Mouse (Mus musculus) liver, embryonic 14.5 days (tissue): ENCODE results near the gene Ptpn11. TPM values are rescaled to one million over a fixed set of nuclear protein-coding genes. Genes with fewer than 3 reads are reported as not detected.

Experiments used
- ATAC-seq: fragments of 200-750 bp; cut with Nextera tagmentation; 2 replicates; pipeline ENCODE4 v1.8.0; 2017; ENCODE audit warnings: moderate number of reproducible peaks, mild to moderate bottlenecking, moderate library complexity; ENCODE audit not compliant: insufficient read depth
- DNase-seq, 3 experiments: peaks; one replicate each; pipeline ENCODE4 v3.0.0-alpha.2; 2012 to 2013; ENCODE audit warnings: low read depth in 3 of 3, low spot score in 3 of 3
- H3K27ac ChIP-seq: fragments of 300-500 bp; sonication (generic); 2 replicates; pipeline ENCODE4 v1.5.1; 2014; ENCODE audit warnings: moderate library complexity, mild to moderate bottlenecking, control low read depth, inconsistent platforms
- H3K27me3 ChIP-seq: fragments of 300-500 bp; sonication (generic); 2 replicates; pipeline ENCODE4 v1.6.1; 2014; ENCODE audit warnings: mild to moderate bottlenecking, low read length, moderate library complexity; ENCODE audit not compliant: control insufficient read depth, insufficient read depth
- H3K36me3 ChIP-seq: fragments of 300-500 bp; sonication (generic); replicated peaks from 2 replicates; pipeline ENCODE4 v1.6.1; 2014; ENCODE audit warnings: low read depth; ENCODE audit not compliant: control insufficient read depth, insufficient read depth
- H3K4me1 ChIP-seq, 2 experiments: fragments of 200-500 bp in 1 of 2; fragments of 300-500 bp in 1 of 2; sonication (generic) in 1 of 2; replicated peaks; 2 replicates each; pipeline ENCODE4 v1.6.1; 2012 to 2014; ENCODE audit warnings: antibody characterized with exemption in 1 of 2, inconsistent platforms in 1 of 2, low read length in 1 of 2; ENCODE audit not compliant: control insufficient read depth in 2 of 2, insufficient read depth in 2 of 2
- H3K4me2 ChIP-seq: fragments of 300-500 bp; sonication (generic); 2 replicates; pipeline ENCODE4 v1.6.1; 2014; ENCODE audit warnings: low read depth, mild to moderate bottlenecking, control low read depth, moderate library complexity
- H3K4me3 ChIP-seq, 2 experiments: fragments of 200-500 bp in 1 of 2; fragments of 300-500 bp in 1 of 2; sonication (generic) in 1 of 2; 2 replicates each; pipeline ENCODE4 v1.5.1; 2012 to 2014; ENCODE audit warnings: low read depth in 2 of 2, low read length in 2 of 2, mild to moderate bottlenecking in 2 of 2, control low read depth in 1 of 2, inconsistent platforms in 1 of 2, moderate library complexity in 1 of 2; ENCODE audit not compliant: insufficient read depth in 1 of 2
- H3K9ac ChIP-seq: fragments of 300-500 bp; sonication (generic); replicated peaks from 2 replicates; pipeline ENCODE4 v1.6.1; 2014; ENCODE audit warnings: mild to moderate bottlenecking, control low read depth, moderate library complexity
- H3K9me3 ChIP-seq: fragments of 300-500 bp; sonication (generic); 2 replicates; pipeline ENCODE4 v1.6.1; 2016; ENCODE audit warnings: low read length, mixed read lengths; ENCODE audit not compliant: control insufficient read depth
- CTCF ChIP-seq: IDR thresholded peaks from 2 replicates; pipeline ENCODE4 v1.5.1; 2016; ENCODE audit warnings: antibody characterized with exemption, low read depth, control low read depth
- EP300 ChIP-seq: IDR thresholded peaks from 2 replicates; pipeline ENCODE4 v1.6.1; 2016; ENCODE audit warnings: antibody characterized with exemption, low read depth
- WGBS: fragments of 180-500 bp; shearing (Covaris S2); extraction: QIAGEN DNeasy Blood & Tissue Kit; methylation state at CpG from one replicate; pipeline ENCODE4 v1.1.7; 2014; ENCODE audit not compliant: insufficient replicate concordance; 5-methylcytosine and 5-hydroxymethylcytosine counted together
- polyA plus RNA-seq, 2 experiments: library from polyadenylated mRNA; depleted of rRNA in 1 of 2; stranded (reverse) in 1 of 2; unstranded in 1 of 2; fragments of >200 nt; fragmentation: Nextera tagmentation in 1 of 2; extraction: Ambion mirVana in 1 of 2; gene quantifications; 2 replicates each; pipeline versions ENCODE4 v1.2.1 to v1.2.3; 2012 to 2014

The Ptpn11 gene
- polyA plus RNA-seq, 2 experiments = 10.0 to 13.7 TPM

DNA sequence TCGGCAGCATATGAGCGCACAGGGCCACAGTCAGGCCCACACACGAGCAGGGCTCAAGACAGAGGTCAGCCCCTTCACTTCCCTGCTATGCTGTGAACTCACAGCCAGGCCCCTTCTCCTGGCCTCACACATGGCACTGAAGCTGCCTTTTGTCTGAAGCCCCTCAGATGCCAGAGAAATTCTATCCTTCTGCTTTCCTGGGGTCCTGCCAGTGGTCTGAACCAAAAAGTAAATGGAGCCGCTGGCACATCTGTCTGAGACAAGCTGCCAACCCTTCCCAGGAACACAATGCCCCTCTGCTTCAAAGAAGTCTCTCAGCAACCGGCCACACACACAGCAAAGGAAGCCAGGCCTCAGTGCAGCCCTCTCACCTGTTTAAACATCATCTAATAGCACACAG lies 28.9 kb downstream of the Ptpn11 start:
- H3K4me1 ChIP-seq = no peaks in the 10 kb centered on the region
- H3K4me3 ChIP-seq = no peak overlapping the region
- no peak overlapping the region for H3K27ac ChIP-seq
- no peaks in the 10 kb centered on the region for H3K9me3 ChIP-seq
- H3K4me2 ChIP-seq = no peak overlapping the region
- no peaks in the 10 kb centered on the region for H3K27me3 ChIP-seq
- WGBS = 82% methylated on average over 5 of the region's 5 CpGs
- peaks cover 29% of the 10 kb centered on the region for H3K36me3 ChIP-seq
- TF ChIP-seq CTCF (no peak), EP300 (no peak)
- no peak overlapping the region for H3K9ac ChIP-seq
- DNase-seq (no peak), ATAC-seq (no peak)

DNA sequence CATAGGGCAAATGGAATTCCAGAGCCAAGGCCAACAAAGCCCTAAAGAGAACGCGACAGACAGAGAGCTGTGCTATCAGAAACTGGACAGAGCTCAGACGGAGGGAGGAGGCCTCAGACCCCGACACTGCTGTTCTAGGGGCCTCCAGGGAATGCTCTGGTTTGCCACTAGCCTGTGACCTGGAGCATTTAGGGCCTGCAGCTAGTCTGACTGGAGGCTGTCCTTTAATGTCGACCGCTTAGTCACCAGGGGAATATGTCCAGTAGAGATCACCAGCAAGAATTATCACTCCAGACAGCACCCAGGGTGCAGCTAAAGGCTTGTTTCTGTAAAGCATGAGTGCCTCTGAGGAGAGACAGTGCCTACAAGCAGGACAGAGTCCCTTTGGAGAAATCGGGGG lies 32.2 kb downstream of the Ptpn11 start:
- 83% methylated on average over 7 of the region's 7 CpGs for WGBS
- no peak for ATAC-seq
- no peak overlapping the region for H3K4me3 ChIP-seq
- H3K27ac ChIP-seq = no peak overlapping the region
- H3K27me3 ChIP-seq = no peaks in the 10 kb centered on the region
- H3K4me2 ChIP-seq = no peak overlapping the region
- H3K36me3 ChIP-seq = peaks cover 29% of the 10 kb centered on the region
- no peak overlapping the region for H3K9ac ChIP-seq
- DNase-seq = no peak
- H3K4me1 ChIP-seq = no peaks in the 10 kb centered on the region
- TF ChIP-seq EP300 (no peak), CTCF (no peak)
- H3K9me3 ChIP-seq = no peaks in the 10 kb centered on the region

DNA sequence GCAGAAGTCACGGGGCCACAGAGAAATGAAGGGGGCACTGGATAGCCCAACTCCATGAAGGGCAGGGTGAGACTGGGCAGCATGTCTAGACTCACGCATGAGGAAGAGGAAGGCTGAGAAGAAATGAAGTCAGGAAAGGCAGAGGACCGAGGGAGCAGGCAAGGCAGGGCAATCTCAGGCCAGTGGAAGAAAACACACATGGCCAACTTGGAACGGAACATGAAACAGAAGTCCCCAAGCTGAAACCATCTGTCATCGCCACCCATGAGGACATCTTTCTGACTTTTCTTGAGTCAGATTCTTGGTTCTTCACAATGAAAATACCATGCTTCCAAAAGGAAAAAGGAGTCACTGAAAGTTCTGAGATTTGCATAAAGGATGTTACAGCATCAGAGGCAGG lies 33.7 kb downstream of the Ptpn11 start:
- peaks cover 22% of the 10 kb centered on the region for H3K36me3 ChIP-seq
- ATAC-seq (no peak), DNase-seq (no peak)
- H3K4me3 ChIP-seq = no peak overlapping the region
- H3K4me1 ChIP-seq = no peaks in the 10 kb centered on the region
- no peaks in the 10 kb centered on the region for H3K9me3 ChIP-seq
- 80% methylated on average over 5 of the region's 5 CpGs for WGBS
- no peak overlapping the region for H3K9ac ChIP-seq
- H3K27ac ChIP-seq = no peak overlapping the region
- TF ChIP-seq EP300 = no peak
- no peaks in the 10 kb centered on the region for H3K27me3 ChIP-seq
- no peak overlapping the region for H3K4me2 ChIP-seq

DNA sequence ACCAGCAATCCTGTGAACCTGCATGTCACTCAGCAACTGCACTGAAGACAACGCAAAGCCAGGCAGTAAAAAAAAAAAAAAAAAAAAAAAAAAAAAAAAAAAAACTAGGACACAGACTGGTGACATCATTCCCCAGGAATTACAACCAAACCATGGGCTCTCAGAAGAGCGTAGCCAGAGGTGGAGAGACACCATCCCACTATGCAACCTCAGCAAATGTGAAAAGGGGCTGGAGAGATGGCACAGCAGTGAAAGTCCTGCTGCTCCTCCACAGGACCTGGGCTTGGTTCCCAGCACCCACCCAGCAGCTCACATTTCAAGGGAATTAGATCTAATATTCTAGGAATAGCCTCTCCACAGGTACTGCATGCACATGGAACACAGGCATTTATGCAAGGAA lies 34.2 kb downstream of the Ptpn11 start:
- DNase-seq (no peak), ATAC-seq (no peak)
- no peak overlapping the region for H3K4me2 ChIP-seq
- H3K27me3 ChIP-seq = no peaks in the 10 kb centered on the region
- no peaks in the 10 kb centered on the region for H3K9me3 ChIP-seq
- TF ChIP-seq EP300 (no peak), CTCF (no peak)
- no peaks in the 10 kb centered on the region for H3K4me1 ChIP-seq
- WGBS = 81% methylated on average over 2 of the region's 2 CpGs
- H3K36me3 ChIP-seq = peaks cover 23% of the 10 kb centered on the region
- no peak overlapping the region for H3K4me3 ChIP-seq
- no peak overlapping the region for H3K9ac ChIP-seq
- no peak overlapping the region for H3K27ac ChIP-seq

DNA sequence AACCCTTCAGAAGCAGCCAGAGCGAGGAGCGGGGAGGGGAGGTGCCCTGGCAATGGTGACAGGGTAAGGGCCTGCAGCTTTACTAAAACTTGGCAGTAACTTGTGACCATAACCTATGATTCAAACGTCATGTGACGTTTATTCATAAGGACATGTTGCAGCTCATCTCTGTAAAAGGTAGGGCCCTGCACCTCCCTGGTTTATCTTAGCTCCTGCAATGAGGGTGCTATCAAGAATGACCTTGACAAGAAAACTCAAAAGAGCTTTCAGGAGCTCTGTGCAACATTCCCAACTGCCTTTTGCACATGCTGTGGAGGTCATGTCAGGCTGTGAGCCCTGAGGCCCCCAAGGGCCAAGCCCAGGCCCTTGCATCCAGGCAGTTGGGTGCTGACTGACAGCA lies 35.1 kb downstream of the Ptpn11 start:
- 89% methylated on average over 4 of the region's 4 CpGs for WGBS
- Histone ChIP-seq H3K4me1 (no peaks in the 10 kb centered on the region), H3K4me3 (no peak overlapping the region), H3K9me3 (no peaks in the 10 kb centered on the region), H3K27me3 (no peaks in the 10 kb centered on the region), H3K4me2 (no peak overlapping the region), H3K36me3 (peaks cover 19% of the 10 kb centered on the region), H3K9ac (no peak overlapping the region), H3K27ac (no peak overlapping the region)
- ATAC-seq (no peak), DNase-seq (no peak)
- no peak for TF ChIP-seq CTCF

DNA sequence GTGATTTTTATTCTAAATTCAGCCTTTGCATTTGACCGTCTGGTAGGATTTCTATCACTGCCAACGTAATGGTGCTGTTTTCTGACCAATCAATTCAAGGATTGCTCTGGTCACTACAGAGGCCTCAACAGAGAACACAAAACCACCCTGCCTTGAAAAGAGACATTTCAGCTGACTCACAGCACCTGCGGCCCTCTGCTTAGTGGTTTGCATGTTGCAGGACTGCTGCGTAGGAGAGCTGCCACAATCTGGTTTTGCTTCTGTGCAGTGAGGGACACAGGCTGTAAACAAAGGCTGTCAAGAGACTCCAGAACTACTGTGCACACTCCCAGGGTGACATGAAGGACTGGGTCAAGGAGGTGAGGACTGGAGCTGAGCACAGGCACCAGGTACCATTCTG lies 40.5 kb downstream of the Ptpn11 start:
- DNase-seq (no peak), ATAC-seq (no peak)
- Histone ChIP-seq H3K36me3 (peaks cover 29% of the 10 kb centered on the region), H3K4me3 (no peak overlapping the region), H3K4me2 (no peak overlapping the region), H3K9ac (no peak overlapping the region), H3K27ac (no peak overlapping the region), H3K27me3 (no peaks in the 10 kb centered on the region), H3K4me1 (no peaks in the 10 kb centered on the region), H3K9me3 (no peaks in the 10 kb centered on the region)
- WGBS = 73% methylated on average over 4 of the region's 4 CpGs
- no peak for TF ChIP-seq EP300
- TF ChIP-seq CTCF = no peak
